Mouse (Mus musculus): ENCODE data around the gene Sntg2.

DNA sequence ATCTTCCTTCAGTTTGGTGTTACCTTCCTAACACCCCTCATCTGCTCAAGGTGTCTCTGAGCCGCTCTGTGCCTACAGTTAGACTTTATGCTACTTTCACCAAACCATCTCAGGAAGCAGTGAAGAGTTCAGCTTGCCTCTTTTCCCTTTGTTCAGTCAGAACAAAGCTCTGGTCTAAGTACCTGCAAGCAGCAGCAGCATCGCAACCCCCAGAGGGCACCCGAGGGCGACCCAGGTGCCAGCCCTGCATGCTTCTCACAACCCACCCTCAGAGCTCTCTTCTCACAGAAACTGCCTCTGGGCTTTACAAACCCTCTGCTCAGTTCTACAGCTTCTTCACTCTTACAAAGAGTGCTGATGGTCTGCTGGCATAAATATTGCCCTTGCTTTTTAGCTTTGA is 120.8 kb downstream of the Sntg2 start:
- TF ChIP-seq POLR2A (IDR thresholded peaks at IDR 0.05; ENCODE audit: borderline replicate concordance, insufficient read depth, low read length), result no peak
- no peak for TF ChIP-seq CTCF (IDR thresholded peaks at IDR 0.05; ENCODE audit: borderline replicate concordance, insufficient read depth, low read depth, low read length)
